Mouse (Mus musculus) cortical plate, adult 2 months (tissue): ENCODE measurements around the gene Tspan14.

Experiments
- CTCF ChIP-seq: fragments of 200-500 bp; IDR thresholded peaks from 2 replicates; pipeline ENCODE4 v1.5.1; 2011; ENCODE audit warnings: mild to moderate bottlenecking, control low read depth, low read length; ENCODE audit not compliant: insufficient read depth; ENCODE audit errors: extremely low read depth
- POLR2A ChIP-seq: fragments of 200-500 bp; IDR thresholded peaks from 2 replicates; pipeline ENCODE4 v1.6.1; 2011; ENCODE audit warnings: mild to moderate bottlenecking, low read length, control low read depth; ENCODE audit not compliant: insufficient read depth; ENCODE audit errors: extremely low read depth

DNA sequence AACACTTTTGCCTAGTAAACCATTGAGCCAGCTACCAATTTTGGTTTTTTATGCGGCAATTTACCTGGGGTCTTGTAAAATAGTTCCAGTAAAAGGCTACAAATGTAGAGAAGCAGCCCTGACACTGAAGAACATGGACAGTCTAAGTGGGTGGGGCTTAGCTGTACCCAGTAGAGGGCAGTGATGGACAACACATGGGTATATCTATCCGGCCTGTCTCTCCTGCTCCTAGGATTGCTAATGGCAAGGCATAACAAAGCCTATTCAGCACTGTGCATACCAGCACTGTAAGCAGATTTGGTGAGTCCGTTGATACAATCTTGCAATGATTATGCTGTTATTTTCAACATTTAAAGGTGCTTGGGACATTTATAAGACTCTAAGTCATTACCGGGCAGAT lies 12.4 kb upstream of the Tspan14 start:
- TF ChIP-seq POLR2A: no peak
- peak; percentile 75 for TF ChIP-seq CTCF
